Mouse (Mus musculus) megakaryocyte progenitor cell, adult 5-6 weeks (primary cell): Measurements from ENCODE around the gene Pde5a. TPM values are rescaled to one million over a fixed set of nuclear protein-coding genes. Genes with fewer than 3 reads are reported as not detected.

Experiments
- ATAC-seq: replicated peaks from 2 replicates; pipeline ENCODE4 v1.8.0; 2016; ENCODE audit warnings: mild to moderate bottlenecking, moderate TSS enrichment, inconsistent platforms; ENCODE audit not compliant: poor library complexity
- total RNA-seq, 2 experiments: library from RNA; stranded (forward) in 1 of 2; stranded (reverse) in 1 of 2; fragments of 157-497, 149-512 nt in 1 of 2; fragments of 200-1000 nt in 1 of 2; gene quantifications; 2 replicates each; pipeline versions ENCODE4 v1.2.3 to v1.2.4; 2015 to 2017

Pde5a gene
- total RNA-seq, 2 experiments from 2014 or later: 1.1 to 1.2 TPM

DNA sequence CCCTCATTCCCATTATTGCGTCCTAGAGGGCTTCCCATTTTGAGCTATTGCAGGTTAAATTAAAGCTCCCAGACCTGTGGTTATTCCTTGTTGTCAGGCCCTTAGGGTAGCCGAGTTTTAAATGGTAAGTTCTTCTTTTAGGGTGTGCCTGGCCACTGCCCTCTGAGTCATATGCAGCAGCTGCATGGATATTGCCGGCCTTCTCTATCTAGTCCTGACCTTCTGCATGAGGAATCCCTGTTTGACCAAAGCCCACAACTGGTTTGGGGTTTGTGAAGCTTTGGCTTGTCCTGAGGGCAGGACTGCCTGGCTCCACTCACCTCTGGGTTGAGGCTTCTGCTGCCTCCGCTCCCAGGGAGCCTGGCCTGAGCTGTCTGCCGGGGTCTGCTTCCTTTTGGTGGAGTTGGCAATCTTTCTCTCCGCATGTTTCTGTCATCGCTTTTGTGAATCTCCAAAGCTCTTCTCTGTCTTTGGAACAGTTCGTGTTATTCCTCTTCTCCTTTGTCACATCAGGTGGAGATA is 34.6 kb downstream of the Pde5a start:
- ATAC-seq: 0 out of 2 replicates have a peak, but pooled peaks have one; percentile 14

- ATAC-seq: no peak
Measured at GRCm38 (mm10) chr3:122763768-122764167, 35.0 kb downstream of the Pde5a start.

DNA sequence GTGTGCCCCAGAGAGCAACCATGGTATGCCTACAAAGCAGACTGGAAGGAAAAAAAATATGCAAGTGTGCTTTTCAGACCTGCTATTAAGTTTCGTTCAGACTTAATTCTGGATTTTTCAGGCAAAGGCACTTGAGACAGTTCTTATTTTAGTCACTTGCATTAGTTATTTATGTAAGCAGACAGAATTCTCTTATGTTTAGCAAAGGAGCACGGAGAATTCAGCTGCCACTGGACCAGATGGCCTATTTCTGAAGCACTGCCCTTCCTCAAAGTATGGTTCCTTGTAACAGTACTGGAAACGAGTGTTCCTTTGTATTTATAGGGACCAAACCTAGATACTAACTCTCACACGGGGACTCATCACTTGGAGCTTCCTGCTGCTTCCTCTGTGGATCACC is 38.2 kb downstream of the Pde5a start:
- ATAC-seq: no peak

DNA sequence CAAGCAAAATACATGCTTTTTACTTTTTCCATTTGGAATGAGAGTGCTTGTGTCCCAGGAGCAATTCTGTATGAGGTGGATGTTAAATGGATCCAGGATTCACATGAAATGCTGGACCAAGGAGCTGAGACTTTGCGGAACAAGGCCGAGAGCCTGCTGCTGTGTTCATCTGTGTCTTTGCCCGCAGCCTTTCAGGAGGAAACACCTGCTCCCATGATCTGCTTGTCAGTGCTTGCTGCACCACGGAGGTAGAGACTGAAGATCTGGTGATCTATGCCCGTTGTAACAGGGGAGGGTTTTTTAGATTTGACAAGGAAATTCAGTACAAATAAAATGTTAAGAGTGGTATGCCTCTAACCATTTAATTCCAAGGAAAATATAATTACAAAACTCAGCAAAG is 39.1 kb downstream of the Pde5a start:
- 0 out of 2 replicates have a peak, but pooled peaks have one; percentile 26 for ATAC-seq

GRCm38 (mm10) chr3:122781417-122781816 is 52.7 kb downstream of the Pde5a start:
- ATAC-seq: no peak

DNA sequence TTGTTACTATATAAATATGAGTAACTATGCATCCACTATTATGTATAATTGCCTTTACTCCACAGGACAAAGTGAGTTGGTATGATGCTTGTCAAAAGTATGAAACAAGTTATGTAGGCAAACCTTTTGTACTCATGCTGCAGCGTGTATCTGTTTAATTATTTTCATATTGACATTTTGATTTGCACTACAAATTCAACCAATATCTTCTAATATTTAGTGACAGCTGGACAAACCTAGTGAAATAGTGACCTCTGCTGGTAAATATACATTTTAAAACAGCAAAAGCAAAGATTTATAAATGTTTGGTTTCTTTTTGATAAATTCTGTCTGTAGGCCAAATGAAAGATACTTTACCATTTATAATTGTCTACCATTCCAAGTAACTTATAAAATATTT is 55.5 kb downstream of the Pde5a start:
- peak; percentile 48 for ATAC-seq

DNA sequence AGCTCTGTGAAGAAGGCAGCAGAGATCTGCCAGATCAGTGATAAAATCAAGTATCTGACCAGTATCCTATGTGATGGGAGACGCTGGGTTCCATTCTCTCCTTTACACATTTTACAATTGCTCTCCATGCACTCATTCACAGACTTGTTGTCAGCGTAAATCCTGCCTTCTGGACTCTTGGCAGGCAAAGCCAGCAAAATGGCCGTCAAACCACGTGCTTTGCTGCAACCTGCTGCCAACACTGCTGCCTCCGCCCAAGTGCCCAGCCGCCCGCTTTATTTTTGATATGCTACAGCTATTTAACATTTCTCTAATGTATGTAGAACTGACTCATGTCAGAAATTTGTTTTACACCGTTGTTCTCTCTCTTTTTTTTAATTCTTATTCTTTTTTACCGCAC is 59.6 kb downstream of the Pde5a start:
- no peak for ATAC-seq

- ATAC-seq: peak; percentile 83
Measured at GRCm38 (mm10) chr3:122789544-122789943, 60.8 kb downstream of the Pde5a start.

DNA sequence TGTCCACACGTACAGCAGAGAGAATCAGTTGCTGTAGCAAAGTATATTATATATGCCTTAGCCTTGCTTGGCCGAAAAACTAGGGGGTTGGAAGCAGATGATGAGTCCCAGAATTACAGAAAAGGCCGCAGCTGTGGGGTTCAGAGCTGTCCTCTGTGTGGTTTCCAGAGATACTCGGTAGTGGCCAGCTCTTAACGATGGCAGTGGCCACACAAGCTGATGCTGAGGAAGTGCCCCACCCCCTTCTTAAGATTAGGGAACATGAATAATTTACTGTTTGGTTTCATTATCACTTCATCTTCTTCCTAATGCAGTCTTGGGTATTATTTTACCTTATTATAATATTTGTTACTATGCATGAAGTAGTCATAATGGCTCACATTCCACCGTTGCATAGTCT is 71.3 kb downstream of the Pde5a start:
- ATAC-seq: peak; percentile 83

- ATAC-seq: no peak
Measured at GRCm38 (mm10) chr3:122800553-122801435, 72.0 kb downstream of the Pde5a start.

DNA sequence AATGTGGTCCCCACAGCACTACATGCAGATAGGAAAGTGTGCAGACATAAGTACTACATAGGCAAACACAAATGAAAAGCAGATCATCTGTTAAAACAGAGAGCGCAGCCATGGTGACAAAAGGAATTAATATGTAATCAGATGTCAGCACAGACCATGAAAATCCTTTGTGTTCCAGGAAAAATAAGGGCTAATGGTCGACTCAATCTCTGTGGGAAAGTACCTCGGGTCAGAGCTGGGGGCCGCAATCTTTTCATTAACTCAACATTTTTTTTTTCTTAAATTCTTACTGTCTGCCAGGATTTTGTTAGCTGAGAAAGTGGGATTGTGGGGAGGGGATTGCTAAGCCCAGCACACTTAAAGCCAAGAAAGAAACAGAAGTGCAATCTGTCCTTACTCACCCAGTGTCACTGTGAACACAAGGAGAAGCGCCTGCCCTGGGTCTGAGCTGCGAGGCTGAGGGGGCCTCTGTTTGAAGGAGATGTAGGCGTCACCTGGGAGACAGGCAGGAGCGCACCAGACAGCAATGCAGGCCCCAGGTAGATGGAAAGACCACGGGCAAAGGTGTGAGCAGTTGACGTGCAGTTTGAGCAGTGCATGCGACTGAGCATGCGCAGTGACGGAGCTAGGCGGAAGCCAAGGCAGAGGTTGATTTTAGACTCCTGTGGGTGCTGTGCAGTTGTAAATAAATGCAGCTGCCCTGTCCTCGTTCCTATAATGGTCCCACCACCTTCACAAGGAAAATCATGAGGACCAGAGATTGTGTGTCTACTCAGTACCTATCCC is 72.9 kb downstream of the Pde5a start:
- no peak for ATAC-seq

DNA sequence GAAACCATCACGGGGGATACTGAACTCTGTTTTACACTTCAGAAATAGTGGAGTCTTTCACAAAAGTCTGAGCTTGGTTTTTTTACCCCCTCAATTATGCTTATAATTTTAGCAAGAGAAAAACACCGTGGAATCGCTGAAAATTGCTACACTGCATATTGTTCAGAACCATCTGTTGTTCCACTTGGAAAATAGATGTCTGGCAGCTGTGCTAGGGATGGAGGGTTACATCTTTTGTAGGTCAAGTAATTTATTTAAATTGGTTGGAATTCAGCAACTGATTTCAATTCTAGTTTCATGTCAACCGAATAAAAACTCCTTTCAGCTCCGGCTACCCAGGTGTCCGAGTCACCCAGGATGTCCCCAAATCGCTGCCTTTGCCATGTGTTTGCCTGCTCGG is 78.6 kb downstream of the Pde5a start:
- ATAC-seq: no peak

GRCm38 (mm10) chr3:122810090-122810863 is 81.5 kb downstream of the Pde5a start:
- ATAC-seq: peak; percentile 99

DNA sequence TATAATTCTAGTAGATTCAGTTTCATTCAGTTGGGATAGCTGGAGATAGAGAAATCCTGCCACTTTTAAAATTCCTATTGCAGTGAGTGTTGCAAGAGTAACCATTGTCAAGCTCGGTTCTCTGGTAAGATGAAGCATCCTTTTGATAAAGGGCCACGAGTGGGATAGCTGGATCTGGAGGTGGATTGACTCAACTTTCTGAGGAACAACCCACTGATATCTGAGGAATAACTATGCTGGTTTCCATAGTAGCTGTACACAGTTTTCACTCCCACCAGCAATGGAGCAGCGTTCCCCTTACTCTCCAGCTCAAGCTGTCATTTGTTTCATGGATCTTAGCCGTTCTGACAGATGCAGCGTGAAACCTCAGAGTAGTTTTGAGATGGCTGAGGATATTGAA is 82.2 kb downstream of the Pde5a start:
- no peak for ATAC-seq

DNA sequence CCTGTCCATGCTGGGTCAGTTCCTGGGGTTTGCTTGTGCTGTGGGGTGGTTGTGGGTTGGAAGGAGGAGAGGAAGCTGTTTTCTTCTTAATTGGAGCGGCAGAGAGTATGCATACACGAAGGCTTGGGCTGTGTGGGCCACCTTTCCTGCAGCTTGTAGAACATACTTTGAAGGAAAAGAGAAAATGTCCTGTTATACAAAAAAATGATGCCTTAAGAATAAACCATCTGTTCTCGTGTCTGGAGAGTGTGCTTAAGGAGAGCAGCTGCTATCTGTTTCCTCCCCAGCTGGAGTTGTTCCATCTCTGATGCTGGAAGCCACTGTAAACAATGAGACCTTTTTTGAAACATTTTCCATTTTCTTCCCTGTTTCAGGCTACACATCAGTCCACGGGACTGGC is 85.8 kb downstream of the Pde5a start:
- ATAC-seq: no peak

DNA sequence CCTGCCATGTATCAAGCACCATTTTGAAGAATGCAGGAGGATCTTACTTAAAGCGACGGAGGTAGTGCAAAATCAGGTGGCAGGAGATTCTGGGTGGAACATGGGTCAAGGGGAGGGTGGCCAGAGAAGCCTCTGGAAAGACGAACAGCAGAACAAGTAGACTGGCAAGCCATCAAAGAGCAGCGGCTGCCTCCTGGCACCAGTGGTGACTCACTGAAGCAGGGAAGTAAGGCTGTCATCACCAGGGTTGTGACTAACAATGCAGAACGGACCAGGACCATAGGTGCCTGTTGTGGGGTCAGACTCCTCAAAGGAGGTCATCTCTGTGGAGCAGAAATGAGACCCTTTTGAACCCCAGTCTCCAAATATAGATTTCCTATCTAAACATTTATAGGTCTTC is 89.5 kb downstream of the Pde5a start:
- ATAC-seq: no peak

GRCm38 (mm10) chr3:122820700-122821099 is 92.0 kb downstream of the Pde5a start:
- ATAC-seq: no peak

- ATAC-seq: no peak
Measured at GRCm38 (mm10) chr3:122828270-122829058, 99.7 kb downstream of the Pde5a start.

GRCm38 (mm10) chr3:122834519-122834918 is 105.8 kb downstream of the Pde5a start:
- no peak for ATAC-seq
